Mouse (Mus musculus) liver, postnatal 0 days (tissue): ENCODE data around the gene Pno1.

ENCODE experiments used
- CTCF ChIP-seq: sonication (generic); IDR thresholded peaks from 2 replicates; pipeline ENCODE4 v1.5.1; 2016; ENCODE audit warnings: antibody characterized with exemption, low read depth
- EP300 ChIP-seq: IDR thresholded peaks from 2 replicates; pipeline ENCODE4 v1.6.1; 2016; ENCODE audit warnings: antibody characterized with exemption, low read depth, mild to moderate bottlenecking

DNA sequence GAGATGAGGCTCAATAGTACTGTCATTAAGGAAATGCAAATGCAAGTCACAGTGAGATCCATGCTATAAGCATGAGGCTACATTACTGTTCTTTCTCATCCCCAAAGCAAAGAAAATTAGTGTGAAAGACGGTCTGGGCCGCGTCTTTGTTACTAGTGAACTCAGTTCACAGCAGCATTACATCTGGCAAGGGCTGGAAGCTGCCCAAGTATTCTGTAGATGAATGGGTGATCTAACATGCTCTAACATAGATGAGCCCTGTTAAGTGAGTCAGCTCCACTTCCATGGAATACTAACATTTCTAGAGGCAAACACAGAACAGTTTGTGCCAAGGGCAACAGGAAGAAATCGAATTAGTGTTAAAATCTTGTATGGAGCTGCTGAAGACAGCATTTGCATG lies 10.4 kb downstream of the Pno1 start:
- TF ChIP-seq CTCF: no peak
- TF ChIP-seq EP300: no peak
